Mouse (Mus musculus): ENCODE data around the gene Dlg3.

Gene Dlg3

DNA sequence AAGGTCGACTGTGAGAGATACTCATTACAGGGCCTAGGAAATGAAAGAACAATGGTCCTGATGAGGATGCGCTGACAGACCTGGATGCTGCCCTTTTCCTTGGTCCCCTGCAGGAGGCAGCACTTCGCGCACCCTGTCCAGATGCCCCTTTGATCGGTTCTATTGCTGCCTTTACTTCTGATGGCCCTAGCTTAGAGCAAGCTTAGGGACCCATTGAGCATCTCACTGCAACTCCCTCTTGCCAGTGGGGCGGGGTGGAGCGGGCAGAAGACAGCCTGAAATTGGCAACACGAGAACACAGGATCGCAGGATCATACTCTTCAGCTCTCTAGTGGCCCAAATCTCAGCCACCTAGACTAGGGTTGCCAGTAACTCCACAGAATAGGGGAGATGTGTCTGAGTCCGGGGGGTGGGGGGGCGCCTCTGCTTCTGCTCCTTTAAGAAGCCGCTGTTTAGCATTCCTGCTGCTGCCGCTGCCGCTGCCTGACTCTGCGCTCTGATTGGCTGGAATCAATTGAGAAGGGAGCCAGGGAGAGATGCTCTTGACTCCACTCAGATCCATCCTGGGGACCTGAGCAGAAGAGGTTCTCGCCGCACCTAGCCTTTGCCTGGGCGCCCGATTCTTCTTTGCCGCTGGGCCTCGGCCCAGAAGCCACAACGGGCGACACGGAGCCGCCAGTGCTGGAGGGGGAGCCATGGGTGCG is at the start of gene Dlg3:
Dlg3 (plus strand) TSS at position 542 of the 704 bp plus-strand sequence.
- WGBS, result 2% methylated on average over 26 of the region's 26 CpGs

DNA sequence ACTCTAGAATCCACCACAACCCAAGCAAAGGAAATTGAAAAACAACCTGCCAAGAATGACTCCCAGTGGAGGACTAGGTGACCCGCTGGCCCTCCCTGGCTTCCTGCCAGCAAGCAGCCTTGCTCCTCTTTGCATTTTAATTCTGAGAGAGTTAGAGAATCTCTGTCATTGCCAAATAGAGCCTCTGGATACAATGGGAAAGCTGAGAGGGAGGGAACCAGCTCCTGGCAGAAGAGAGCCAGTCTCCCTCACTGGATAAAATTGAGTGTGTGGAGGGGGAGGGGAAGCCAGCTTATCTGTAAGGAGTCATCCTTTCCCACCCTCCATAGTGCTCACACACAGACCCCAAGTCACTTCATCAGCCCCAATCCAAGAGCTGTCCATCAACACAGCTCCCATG is 38.6 kb upstream of the Dlg3 start:
- WGBS, result 15% methylated on average over 1 of the region's 1 CpGs

GRCm38 (mm10) chrX:100729665-100730188 is 37.8 kb upstream of the Dlg3 start, which contains the start of gene Gdpd2:
Gdpd2 (plus strand) TSS chrX:100729873.
- 7% methylated on average over 8 of the region's 8 CpGs for WGBS

DNA sequence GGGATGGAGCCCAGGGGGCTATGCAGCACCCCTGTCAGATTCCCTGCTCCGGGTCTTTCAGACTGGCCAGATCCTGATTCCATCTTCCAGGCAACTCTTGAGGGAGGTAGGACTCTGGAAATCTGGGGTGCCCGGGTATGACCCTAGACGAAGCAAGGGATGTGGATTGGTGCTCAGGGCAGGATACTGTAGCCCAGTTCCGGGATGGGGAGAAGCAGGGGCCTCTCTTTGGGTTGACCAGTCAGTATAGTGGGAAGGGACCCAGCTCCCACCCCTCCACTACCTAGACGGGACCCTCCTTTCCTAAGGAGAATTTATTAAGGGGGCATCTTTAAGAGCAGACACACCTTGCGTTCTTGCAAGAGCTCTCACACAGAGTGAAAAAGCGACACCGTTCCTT is 37.3 kb upstream of the Dlg3 start:
- 21% methylated on average over 8 of the region's 8 CpGs for WGBS

- WGBS, result 85% methylated on average over 7 of the region's 7 CpGs
Observed at GRCm38 (mm10) chrX:100734359-100734758, 33.2 kb upstream of the Dlg3 start.

- WGBS, result 4% methylated on average over 13 of the region's 14 CpGs
Observed at GRCm38 (mm10) chrX:100738918-100739317, 28.6 kb upstream of the Dlg3 start.

GRCm38 (mm10) chrX:100739443-100739842 is 28.1 kb upstream of the Dlg3 start:
- WGBS, result 6% methylated on average over 10 of the region's 10 CpGs

GRCm38 (mm10) chrX:100740785-100741184 is 26.7 kb upstream of the Dlg3 start:
- 29% methylated on average over 6 of the region's 6 CpGs for WGBS

DNA sequence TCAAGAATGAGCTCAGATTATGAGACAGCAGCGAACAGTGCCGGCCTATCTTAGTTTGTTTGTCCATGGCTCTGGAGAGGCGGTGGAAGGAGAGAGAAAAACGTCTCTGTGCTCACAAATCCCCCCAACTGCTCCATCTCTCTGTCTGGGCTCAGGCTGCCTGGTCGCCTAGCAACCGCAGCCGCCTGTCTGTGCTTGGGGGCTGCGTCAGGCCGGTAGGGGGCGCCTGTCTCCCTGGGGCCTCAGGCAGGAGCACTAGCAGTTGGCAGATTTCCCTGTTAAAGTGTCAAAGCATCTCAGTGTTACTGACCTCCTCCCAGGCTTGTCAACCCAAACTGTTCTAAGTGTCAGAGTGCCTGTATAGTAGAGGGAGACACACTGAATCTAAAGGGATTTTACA is 25.6 kb upstream of the Dlg3 start:
- 5% methylated on average over 10 of the region's 10 CpGs for WGBS

GRCm38 (mm10) chrX:100765855-100766254 is 1.7 kb upstream of the Dlg3 start:
- 85% methylated on average over 6 of the region's 6 CpGs for WGBS

DNA sequence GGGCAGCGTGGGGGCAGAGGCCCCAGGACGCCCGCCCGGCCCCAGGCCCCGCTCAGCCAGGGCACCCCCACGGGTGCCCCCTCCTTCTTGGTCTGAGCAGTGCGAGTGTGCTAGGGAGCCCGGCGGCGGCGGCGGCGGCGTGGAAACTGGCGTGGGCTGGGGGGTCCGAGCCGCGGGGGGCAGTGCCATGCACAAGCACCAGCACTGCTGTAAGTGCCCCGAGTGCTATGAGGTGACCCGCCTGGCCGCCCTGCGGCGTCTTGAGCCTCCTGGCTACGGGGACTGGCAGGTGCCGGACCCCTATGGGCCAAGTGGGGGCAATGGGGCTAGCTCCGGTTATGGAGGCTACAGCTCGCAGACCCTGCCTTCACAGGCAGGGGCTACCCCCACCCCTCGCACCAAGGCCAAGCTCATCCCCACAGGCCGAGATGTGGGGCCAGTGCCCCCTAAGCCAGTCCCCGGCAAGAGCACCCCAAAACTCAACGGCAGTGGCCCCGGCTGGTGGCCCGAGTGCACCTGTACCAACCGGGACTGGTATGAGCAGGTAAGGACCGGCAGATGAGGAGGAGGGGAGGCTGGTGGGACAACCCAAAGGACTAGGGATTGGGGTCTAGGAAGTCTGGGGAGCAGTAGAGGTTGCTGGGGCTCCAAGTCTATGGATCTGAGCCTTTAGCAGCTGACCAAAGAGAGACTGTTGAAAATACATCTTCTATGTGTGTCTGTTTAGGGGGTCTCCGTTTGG is 534 bp downstream of the Dlg3 start:
- WGBS, result 7% methylated on average over 28 of the region's 36 CpGs

DNA sequence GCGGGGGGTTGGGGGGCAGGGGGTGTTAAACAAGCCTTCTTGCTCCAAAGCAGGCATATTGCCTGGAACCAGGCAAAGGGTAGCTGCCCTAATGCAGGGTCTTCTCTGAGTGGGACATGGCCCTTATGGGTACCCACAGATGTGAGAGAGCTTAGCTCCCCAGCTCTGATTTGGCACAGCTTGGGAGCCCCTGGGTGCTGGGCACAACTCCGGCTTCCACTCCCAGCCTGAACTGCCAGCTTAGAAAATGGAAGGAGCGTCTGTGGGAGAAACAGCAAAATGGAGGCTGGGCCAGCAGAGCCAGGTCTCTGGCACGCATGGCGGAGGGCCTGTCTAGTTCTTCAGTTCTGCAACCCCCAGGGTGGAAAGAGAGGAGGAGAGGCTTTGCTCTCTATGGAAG is 1.8 kb downstream of the Dlg3 start:
- 49% methylated on average over 5 of the region's 5 CpGs for WGBS

DNA sequence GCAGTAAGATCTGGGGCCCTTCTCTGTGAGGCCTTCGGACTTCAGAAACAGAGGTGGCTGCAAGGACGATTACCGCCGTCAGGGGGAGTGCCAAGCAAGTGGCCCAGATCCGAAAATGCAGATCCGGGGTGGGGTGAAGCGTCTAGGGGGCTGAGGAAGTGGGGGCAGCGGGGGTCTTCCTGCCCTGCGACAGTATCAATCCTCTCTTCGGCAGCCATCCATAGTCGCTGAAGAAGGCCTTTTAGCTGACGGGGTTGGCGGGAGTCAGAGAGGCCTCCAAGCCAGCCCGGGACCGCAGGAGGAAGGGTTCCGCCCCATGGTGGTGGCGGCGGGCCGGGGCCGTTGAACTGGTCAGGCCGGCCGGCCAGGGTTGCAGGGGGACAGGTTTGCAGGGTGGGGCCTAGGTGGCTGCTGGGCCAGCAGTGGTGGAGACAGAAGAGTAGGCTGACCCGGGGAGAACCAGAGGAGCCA is 6.9 kb downstream of the Dlg3 start:
- WGBS, result 11% methylated on average over 23 of the region's 23 CpGs

GRCm38 (mm10) chrX:100775405-100775804 is 7.9 kb downstream of the Dlg3 start:
- 61% methylated on average over 3 of the region's 3 CpGs for WGBS

DNA sequence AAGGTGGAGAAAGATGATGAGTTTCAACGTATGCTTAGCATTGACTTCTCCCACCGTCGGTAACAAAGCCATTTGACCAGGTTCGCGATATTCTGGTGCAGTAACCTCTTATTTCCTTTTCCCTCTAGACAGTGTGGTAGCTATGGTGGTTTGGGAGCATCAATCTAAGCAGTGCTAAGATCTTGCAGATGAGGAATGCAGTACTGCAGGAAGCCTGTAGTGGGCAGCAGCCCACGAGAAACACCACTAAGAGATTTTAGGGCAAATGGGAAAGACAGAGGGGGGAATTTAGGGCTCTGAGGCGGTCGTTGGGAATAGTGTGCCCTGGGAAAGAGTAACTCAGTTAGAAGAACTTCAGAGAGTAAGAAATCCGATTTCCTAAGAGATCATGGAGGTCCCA is 9.0 kb downstream of the Dlg3 start:
- WGBS, result 7% methylated on average over 9 of the region's 9 CpGs

DNA sequence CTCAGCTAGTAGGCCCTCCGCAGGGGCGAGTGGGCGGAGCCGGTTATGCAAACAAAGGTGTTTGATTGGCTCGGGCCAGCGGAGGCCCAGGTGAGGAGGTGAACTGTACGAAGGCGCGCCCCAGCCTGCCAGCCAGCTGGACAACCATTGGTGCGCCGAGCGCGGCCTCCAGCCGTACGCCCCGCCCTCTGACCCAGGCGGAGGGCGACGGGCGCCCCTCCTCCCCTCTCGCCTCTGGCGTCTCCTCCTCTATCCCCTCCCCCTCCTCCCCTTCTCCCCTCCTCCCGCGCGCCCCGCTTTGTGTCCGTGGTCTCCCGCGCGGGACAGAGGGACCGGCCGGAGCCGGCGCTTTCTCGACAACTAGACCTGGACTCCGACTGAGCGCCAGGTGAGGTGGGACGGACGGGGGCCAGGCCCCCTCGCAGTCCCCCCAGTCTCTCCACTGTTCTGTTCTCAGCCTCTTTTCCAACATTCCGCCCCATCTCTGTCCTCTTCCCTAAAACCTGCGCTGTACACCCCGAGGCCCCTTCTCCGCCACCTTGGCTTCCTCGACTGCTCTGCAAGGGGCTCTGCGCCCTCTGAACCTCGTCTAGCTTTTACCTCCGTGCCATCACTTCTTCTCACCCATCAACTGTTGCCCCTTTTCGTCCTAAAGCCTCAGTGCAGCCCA is 9.6 kb downstream of the Dlg3 start:
- 8% methylated on average over 18 of the region's 49 CpGs for WGBS

DNA sequence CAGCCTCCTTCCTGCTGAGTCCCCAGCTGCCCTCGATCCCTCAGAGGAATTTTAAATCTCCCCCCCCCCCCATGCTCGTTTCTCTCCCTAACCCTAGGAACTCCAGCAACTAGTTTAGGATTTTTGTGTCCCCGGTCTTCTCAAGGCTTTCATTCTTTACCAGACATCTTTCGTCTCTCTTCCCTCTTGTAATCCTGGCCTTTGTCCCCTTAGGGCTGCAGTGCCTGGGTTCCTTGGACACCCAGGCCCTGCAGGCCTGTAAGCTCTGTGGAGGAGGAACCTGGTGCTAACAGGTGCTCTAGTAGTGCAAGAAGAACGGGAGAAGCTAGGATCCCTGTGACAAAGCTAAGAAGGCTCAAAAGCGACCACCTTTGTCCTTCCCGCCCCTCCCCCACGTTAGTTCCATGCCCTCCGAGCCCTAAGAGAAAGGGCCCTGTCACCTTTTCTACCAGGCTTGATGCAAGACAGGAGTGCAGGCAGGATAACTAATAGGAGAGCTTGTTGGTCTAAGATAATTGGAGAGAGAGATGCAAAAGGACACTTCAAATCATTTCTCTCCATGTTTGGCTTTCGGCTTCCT is 10.2 kb downstream of the Dlg3 start:
- WGBS, result 33% methylated on average over 10 of the region's 10 CpGs

DNA sequence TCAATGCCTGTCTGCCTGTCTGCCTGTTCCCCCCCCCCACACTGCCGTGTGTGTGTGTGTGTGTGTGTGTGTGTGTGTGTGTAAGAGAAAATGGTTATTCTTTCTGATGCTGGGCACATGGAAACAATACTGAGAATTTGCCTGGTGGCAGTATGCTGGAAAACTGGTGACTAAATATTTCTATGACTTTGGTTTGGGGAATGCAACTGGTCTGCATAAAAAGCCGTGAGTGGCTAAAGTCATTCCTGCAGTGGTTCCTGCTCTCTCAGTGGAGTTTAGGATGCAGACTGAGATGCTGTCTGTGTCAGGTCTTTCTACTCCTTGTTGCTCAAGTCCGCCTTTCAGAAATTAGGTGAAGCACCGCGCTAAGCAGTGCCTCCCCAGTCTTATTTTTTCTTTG is 10.9 kb downstream of the Dlg3 start:
- WGBS, result 44% methylated on average over 5 of the region's 5 CpGs

- WGBS, result 70% methylated on average over 4 of the region's 4 CpGs
Observed at GRCm38 (mm10) chrX:100789322-100789721, 21.8 kb downstream of the Dlg3 start.

GRCm38 (mm10) chrX:100796041-100796740 is 28.7 kb downstream of the Dlg3 start:
- 71% methylated on average over 6 of the region's 6 CpGs for WGBS

DNA sequence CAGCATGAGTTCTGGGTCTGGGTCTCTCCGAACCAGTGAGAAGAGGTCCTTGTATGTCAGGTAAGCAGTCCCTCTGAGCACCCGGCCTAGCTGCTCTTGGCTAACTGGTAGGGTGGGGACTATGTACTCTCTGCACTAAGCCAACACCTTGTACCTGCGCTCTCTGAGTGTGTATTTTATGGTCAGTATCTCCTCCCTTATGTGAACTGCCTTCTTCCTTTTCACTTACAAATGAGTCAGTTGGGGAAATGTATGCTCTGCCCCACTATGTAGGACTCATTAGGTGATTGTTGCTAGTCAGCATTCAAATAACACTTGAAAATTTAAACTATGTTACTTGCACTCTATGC is 29.2 kb downstream of the Dlg3 start:
- 96% methylated on average over 3 of the region's 3 CpGs for WGBS

All from cerebral cortex, adult 2 months (tissue).